Mouse (Mus musculus): ENCODE measurements around the gene Wwc2.
A peak's percentile ranks its signal among the peaks of the same experiment; 100 is the strongest.

Gene Wwc2

DNA sequence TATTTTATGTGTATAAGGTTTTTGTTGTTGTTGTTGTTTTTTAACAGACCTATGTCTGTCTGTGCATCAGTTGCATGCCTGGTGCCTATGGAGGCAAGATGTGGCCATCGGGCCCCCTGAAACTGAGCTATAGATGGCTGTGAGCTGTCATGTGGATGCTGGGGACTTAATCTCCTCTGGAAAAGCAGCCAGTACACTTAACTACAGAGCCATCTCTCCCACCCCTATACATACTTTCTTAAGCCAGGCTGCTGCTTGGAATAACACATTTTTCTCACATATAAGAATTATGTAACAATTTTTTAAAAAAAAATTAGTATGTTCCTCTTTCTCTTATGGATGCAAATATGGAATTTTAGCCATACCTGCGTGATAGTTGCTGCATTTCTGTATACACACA, 207.2 kb downstream of the Wwc2 start:
- no peak for DNase-seq

DNA sequence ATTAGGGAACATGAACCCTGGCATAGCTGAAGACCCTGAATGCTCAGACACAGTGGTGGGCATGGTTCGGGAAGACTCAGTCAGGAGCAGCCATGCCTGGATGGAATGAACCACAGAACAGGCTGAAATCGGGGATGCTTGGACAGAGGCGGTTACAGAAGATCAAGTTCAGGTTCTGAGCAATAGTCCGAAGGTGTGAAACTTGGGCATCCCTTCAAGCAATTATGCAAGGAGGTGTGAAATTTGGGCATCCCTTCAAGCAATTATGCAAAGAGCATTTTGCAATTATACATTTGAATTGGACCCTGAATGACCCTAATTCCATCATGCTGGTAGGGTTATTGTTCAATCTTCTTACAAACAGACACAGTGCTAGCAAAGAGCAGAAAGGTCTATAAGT, 208.8 kb downstream of the Wwc2 start:
- peak in 1 of 2 experiments; percentile 53 for DNase-seq

DNA sequence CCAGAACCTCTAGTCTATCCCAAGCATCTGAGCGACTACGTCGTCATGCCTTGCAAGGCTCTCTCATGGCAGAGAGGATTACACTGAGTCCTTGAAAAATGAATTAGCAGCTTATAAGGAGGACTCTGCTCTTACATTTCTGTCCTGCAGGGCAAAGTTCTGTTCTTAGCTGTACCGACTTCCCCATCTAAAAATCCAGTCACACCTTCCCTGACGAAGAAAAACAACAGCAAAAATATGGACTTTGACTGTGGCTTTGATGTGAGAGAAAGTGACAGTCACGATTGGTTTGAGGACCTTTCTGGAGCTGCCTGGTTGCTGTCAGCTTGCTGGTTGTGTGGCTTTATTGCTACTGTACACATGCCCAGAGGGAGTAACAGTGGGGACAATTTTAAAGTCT, 211.1 kb downstream of the Wwc2 start:
- DNase-seq, result peak; percentile 14 to 50

DNA sequence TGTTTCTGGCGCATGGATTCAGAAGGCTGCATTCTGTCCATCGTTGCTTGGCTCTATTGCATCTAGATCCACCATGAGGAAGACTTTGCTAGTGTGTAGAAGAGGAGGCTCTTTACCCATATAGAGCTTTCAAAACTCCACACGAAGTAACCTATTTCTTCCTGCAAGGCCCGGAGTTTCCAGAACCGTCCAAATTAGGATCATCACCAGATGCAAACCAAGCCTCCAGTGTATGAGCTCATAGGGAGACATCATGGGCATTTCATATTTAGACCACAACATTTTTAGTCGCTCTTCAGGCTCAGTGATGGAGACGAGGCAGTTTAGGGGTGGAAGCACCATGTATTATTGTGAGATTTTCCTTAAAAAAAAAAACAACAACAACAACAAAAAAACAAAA, 213.3 kb downstream of the Wwc2 start:
- DNase-seq, result no peak

Data from kidney, adult 8-10 months (tissue).